Mouse (Mus musculus): ENCODE measurements around the gene Fah.

GRCm38 (mm10) chr7:84594917-84595303 lies 11.6 kb downstream of the Fah start:
- TF ChIP-seq HCFC1 (IDR thresholded peaks at IDR 0.05; ENCODE audit: borderline replicate concordance, insufficient read depth, low read length): no peak
- no peak for TF ChIP-seq MAFK (IDR thresholded peaks at IDR 0.05; ENCODE audit: insufficient read depth, low read depth, low read length)
- TF ChIP-seq ZC3H11A (IDR thresholded peaks at IDR 0.05; ENCODE audit: borderline replicate concordance, low read depth, low read length): no peak
- TF ChIP-seq ZNF384 (IDR thresholded peaks at IDR 0.05; ENCODE audit: low read depth, low read length): no peak
- TF ChIP-seq CHD2 (IDR thresholded peaks at IDR 0.05; ENCODE audit: low read depth, low read length): no peak
